Mouse (Mus musculus) mesoderm, embryonic 11.5 days (tissue): ENCODE data around the gene Cntnap5a.
A peak's percentile ranks its signal among the peaks of the same experiment; 100 is the strongest.

Experiments used
- DNase-seq: peaks from one replicate; pipeline ENCODE4 v3.0.0-alpha.2; 2012; ENCODE audit warnings: low read depth, low spot score

Gene Cntnap5a

GRCm38 (mm10) chr1:116365606-116366005 lies 681.0 kb downstream of the Cntnap5a start:
- DNase-seq, result no peak

- no peak for DNase-seq
Measured at GRCm38 (mm10) chr1:116366171-116366570, 681.6 kb downstream of the Cntnap5a start.

DNA sequence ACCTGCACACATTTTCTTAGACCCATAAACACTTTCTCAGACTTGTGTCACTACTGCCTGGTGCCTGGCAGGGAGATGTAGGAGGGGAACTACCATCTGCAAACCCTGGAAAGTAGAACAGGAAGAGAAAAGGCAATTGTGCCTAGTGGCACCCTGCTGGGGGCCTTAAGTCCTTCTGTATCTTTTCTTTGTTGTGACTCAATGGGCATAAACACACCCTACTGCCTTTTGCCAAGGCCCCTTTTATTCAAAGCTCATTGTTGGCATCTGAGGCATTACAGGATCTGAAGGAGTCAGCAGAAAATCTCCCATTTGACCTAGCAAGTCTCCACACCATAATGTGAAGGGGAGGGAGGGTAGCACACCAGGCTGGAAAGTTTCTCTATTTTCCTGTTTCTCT lies 682.2 kb downstream of the Cntnap5a start:
- peak; percentile 19 for DNase-seq

- DNase-seq, result no peak
Measured at GRCm38 (mm10) chr1:116367572-116367971, 683.0 kb downstream of the Cntnap5a start.

DNA sequence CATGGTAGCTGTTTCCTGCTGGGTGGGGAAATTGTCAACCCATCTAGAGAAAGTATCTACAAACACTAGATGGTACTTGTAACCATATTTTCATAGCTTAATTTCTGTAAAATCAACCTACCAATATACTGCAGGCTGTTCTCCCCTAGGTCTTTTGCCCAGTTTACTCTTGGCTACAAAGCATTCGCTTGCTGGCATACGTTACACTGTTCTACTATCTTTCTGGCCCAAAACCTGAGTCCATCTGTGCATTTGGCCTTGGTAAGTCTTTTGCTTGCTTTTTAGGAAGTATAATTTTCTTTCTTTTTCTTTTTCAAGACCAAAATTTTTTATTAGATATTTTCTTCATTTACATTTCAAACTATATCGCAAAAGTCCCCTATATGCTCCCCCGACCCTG lies 686.3 kb downstream of the Cntnap5a start:
- DNase-seq, result no peak

DNA sequence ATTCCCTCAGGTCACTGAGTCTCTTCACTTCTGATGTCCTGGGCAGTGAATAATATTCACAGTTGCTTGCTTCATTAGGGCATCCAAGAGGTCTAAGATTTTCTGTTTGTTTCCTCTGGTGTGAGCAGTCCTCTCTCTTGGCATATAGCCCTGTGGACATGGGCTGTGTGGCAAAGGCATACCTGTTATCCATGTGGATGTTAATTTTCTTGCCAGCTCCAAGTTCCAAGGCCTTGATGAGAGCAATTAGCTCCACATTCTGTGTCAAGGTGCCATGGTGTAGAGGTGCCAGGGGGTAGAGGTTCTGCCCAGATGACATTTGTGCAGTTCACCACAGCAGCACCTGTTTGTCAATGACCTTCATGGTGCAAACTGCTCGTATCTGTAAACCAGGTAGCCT lies 689.0 kb downstream of the Cntnap5a start:
- DNase-seq, result no peak

GRCm38 (mm10) chr1:116392390-116392789 lies 707.8 kb downstream of the Cntnap5a start:
- DNase-seq, result no peak

DNA sequence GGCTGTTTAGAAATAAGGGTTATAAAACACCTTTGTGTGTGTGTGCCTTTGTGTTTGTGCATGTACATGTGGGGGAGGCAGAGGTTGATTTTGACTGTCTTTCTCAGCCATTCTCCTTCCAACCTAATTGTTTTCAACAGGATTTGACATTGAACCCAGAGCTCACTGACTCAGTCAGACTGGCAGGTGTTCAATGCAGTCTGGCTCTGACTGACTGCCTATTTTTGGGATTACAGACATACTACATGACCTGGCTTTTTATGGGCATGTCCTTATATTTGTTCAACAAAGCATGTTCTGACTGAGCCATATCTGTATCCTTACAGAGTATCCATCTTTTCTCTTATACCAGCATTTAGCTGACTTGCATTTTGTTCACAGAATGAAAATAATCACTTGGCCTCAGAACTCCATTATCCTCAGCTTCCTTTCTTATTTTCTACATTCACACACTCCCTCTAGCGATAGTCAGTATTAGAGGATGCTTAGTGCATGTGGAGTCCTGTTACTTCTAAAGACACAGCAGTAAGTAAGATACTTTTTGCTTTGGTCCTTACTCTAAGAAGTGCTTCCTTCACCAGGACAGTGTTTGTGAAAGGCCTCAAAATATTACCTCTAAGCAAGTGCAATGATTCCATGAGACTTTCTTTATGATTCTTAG lies 717.6 kb downstream of the Cntnap5a start:
- DNase-seq, result no peak

DNA sequence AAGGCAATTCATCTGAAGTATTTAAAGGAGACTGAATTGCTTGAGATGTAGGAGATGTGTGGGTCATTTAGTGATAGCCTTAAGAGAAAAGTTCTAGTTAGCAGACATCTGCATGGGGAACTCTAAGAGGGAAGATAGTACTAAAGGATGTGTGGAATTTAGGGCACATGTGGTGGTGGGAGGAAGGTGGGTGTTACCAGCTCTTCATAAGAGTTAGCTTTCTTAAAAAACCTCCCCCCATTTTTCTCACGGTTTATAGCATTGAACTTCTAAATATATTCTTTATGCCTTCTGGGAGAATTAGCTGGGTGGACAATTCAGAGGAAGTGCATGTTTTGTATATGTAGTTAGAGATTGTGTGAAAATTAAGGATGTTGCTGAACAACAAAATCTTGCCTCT lies 725.3 kb downstream of the Cntnap5a start:
- DNase-seq, result no peak

DNA sequence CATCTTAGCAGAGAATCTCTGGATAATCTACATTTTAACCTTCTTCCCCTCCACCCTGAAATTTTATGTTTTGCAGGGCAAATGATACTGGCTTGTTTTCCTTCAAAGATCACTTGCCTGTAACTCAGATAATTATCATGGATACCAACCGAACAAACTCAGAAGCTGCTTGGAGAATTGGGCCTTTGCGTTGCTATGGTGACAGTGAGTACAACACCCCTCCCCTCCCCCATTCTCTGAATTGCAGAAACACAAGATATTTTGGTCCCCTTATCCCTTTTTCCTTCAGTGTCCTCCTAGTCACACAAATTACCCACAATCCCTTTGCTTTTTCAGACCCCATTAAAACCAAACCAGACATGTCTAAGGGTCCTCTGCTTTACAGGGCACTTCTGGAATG lies 743.8 kb downstream of the Cntnap5a start:
- no peak for DNase-seq

DNA sequence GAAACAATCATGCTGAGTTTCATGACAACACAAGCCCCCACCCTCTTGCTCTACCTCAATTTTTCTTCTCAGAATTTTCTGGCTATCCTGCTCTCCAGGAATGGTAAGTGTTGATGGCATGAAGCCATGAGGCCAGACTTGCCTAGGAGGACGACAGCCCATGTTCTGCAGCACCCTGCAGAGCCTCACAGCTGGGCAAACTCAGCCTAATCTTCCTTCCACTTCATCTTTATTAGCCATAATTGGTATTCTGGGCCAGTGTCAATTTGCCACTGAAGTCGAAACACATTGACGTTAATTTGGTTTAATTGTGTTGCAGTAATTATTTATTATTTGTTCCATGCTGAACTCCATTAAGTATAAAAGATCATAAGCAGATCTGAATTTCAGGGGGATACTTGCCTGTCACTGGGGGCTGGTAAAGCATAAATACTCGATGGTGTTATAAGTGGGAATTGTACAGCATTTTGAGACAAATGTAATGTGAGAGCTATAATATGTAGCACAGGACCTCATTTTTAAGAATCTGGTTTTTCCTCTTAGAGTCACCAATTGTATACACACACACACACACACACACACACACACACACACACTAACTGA lies 770.7 kb downstream of the Cntnap5a start:
- no peak for DNase-seq

DNA sequence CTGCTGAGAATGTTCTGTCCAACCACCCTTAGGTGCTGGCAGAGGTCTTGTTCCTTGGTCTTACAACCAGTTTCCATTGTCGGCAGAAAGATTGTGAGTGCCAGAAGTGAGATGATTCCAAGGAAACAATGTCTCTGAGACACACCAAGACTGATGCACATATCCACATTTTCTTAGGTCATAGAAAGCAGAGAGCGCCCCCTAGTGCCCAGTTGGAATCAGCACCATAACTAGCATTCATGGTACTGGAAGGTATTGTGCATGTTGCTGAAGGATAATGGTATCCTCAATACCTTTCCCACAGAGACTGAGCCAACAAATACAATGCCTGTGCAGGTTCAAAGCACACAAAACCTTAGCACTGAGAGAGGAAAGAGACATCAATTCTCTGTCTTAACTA lies 793.1 kb downstream of the Cntnap5a start:
- DNase-seq, result peak; percentile 67

GRCm38 (mm10) chr1:116488780-116489569 lies 804.4 kb downstream of the Cntnap5a start:
- DNase-seq, result peak; percentile 33

DNA sequence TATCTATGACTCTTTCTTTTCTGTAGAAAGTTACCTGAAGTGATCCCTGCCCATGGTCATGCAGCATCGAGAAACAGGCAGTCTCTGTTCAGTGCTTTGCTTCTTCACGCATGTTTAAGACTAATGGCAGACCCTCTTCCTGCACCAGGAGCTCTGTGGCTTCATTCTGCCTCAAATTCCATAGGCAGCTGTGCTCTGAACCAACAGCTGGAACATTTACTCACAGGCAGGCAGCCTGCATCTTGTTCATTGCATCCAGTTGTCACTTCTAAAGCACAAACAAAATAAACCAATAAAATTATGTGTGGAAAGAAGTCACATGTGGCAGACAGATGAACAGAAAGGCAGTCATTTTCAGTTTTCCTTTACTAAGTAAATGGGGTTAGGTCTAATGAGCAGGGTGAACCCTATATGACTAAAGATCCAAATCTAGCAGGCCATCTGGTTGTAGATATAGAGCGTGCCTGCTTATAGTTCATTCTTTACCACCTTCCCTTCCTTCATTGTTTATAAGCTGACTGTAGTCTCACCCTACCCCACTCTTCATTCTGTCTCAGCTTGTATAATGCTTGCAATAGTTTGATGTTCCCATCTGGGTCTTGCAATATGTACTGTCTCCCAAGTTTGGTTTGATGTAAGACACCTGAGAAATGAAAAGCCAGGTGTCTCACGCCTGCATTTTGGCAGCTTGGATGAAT lies 893.6 kb downstream of the Cntnap5a start:
- DNase-seq, result no peak

DNA sequence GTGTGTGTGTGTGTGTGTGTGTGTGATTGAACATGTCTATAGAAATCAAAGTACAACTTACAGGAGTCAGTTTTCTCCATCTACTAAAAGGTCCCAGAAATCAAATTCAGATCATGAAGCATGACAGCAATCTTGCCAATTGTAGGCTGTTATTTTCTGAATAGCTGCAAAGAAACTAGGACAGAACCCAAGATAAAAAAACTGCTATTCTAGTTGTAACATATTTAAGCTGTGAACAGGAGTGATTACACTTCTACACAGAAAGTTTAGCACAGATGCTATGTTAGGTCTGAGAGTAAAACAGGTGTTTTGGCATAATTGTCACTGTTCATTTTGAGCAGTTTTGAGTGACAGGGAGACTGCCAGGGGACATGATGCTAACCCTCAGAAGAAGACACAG lies 931.7 kb downstream of the Cntnap5a start:
- no peak for DNase-seq
